Mouse (Mus musculus): Measurements from ENCODE around the gene Pde4d.

The Pde4d gene

DNA sequence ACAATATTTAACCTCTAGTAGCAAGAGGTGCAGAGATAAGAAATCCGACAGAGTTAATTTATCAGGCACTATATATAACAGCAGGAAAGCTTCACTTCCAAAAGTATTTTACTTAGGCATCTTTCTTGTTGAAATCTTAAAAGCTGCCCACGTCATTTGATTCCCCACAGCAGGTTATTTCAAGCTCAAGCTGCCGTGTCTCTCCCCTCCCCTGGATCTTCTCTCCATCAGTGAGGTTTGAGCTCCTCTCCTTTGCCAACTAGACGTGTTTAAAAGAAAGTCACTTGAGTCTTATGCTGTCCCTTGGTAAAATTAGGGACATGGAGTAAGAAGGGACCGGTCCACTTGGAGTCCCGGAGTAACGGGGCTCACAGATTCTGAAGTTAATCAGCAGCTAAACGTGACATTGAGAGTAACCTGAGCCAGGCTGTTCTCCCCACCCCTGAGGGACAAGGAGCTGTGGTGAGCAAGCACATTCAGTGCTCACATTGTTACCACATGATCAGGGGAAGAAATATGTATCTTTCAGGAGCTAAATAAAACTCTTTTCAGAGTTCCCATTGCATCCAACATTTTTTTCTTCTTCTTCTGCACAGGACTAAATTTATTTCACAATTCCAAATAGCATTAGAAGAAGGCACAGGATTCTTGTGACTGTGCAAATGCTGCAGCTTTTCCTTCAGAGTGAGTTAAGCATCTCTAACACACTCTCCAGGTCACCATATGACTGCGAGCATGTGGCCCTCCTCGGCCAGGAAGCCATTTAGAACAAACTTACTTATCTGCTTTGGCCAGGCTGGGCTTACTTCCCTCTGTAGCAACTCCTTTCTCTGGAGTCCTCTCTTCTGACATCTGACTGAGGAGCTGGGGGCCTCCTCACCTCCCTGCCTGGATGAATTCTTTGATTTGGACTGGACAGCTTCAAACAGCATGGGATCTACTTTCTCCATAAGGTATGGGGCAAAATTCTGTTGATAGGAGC is at the start of gene Pde4d:
Gene Pde4d (plus strand): TSS at position 833 of the 982 bp plus-strand sequence.
- DNase-seq (ENCODE audit: low read depth, low spot score): no peak

DNA sequence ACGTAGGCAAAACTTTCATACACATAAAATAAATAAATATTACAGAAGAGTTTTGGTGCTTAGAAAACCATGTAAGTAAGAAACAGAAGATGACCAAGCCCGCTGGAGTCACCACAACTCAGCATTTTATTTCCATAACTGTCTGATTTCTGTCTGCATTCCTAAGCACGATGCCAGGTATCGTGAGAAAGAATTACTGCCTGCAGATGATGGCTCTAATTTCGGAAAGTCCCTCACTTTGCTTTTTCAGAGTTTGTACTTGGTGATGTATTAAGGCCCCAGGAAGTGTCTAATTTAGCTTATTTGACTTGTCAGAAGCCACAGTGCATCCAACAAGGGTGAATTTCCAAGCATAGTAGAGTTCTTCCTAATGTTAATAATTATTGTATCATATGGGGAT is 46.6 kb upstream of the Pde4d start:
- no peak for DNase-seq (ENCODE audit: low read depth, low spot score)

DNA sequence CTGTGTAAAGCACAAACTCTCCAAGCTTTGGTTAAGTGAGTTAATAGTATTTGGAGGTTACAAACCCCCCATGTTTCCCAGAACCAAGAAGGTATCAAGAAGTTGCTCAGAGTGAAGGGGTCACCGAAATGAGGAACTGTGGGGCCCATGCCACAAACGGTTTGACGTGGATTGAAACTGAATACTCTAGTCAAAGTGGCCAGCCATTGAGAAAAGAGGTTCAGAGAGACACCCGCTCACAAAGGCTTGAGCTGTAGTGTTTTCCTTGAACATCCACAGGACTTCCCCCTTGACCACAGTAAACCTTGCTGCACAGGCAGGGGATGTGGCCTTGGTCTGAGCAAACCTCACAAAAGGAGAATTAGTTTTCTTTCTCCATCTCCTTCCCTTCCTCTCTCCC is 45.4 kb upstream of the Pde4d start:
- DNase-seq (ENCODE audit: low read depth, low spot score): no peak

DNA sequence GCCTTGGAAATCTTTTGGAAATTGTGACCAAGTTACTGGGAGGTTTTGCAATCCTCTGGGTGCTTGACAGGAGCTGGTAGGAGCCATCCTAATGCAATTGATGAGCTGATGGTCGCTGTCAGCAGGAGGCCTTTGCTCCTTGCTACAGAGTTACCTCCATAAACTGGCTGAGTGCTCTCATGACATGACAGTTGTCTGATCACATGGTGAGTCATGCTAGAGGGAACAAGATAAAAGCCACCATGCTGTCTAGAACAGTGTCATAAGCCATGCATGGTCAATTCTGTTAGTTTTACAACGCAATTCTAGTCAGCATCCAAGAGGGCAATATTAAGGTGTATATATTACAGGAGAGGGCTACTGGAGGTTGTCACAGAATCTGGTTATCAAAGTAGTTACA is 34.3 kb upstream of the Pde4d start:
- no peak for DNase-seq (ENCODE audit: low read depth, low spot score)

DNA sequence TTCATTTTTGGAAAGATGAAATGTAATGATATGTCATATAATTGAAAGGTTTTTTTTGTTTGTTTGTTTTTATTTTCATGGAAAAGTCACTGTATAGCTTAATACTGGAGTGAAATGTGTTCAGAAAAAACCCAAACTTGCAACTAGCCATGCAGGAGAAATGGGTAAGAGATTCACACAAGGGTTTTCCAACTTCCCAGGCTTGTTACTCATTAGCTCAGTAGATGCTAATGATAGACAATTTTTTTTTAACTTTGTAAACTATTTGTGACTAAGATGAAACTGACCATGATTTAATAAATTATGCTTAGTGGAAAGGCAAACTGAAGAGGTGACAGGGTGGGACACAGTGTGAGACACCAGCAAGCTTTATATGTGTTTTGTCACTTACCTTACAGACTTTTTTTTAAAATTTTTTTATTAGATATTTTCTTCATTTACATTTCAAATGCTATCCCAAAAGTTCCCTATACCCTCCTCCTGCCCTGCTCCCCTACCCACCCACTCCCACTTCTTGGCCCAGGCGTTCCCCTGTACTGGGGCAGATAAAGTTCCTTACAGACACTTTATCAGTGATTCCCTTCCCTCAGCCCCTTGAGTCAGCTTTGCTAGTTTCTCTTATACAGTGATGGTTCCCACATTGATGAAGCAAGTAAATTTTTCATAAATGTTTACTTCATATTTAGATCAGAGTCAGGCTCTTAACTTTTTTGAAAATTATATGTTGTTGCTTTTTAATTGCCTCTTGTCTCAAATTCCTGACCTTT is 30.8 kb upstream of the Pde4d start:
- DNase-seq (ENCODE audit: low read depth, low spot score): no peak

DNA sequence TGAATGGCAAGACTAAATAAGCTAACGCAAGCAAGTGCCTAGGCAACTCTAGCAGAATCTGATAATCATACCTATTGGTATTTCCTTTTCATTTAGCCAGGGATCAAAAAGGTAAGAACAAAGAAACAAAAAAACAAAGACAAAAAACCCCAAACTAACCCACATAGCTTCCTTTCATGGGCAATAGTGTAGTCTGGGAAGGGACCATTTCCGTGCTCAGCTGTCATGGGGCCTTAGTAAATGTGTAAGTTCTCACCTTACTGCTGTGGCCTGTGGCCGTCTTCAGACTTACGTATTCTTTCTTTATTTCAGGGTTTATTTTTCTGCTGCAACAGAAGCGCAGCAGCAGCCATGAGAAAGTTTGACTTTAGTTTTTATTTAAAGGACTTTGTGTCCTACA is 23.4 kb upstream of the Pde4d start:
- peak; percentile 53 for DNase-seq (ENCODE audit: low read depth, low spot score)

DNA sequence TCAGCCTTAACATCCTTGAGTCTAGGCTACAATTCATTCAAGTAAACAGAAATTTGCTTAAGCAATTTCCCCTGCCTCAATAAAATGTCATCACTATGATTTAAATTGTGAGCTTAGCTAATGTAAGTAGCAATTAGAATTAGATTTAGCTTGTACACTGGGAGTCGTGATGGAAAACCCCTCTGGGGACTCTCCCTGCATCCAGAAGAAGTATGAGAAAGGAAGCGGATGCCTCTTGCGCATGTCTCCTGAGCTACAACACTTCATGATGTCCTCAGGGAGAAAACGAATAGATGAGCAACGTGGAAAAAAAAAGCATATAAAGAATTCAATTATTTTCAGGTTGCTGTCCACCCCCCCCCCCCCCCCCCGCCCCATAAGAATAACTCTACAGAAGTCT is 20.9 kb upstream of the Pde4d start:
- no peak for DNase-seq (ENCODE audit: low read depth, low spot score)

DNA sequence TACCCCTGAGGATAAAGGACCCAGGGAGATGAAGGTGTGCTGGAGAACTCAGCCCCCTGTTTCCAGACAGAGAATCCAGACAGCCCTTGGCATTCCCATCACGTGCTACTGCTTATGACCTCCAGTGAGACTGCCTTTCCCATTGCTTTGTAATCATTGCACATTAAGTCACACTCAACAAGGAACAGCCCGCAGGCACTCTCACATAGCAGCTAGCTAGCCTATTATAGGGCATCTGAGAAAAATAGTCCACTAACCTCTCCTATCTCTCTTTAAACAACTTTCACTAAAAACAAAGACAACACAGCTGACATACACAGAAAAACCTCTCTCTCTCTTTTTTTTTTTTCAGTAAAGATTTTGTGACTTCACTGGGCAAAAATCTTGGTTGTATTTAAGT is 20.1 kb upstream of the Pde4d start:
- DNase-seq (ENCODE audit: low read depth, low spot score): no peak

DNA sequence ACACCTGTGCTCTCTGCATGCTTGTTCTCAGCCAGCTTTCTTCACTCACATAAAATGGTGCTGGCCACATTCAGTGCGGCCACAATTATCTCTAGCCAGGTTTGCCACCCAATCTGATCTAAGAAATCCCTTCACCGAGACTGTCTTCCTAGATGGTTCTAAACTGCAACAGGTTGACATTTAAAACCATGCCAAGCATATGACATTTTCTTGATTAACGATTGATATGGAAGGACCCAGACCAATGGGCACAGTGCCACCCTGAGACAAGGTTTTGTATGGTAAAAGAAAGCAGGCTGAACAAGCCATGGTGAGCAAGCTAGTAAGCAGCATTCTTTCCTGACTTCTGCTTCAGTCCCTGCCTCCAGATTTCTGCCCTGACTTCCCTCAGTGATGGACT is 18.0 kb upstream of the Pde4d start:
- DNase-seq (ENCODE audit: low read depth, low spot score): no peak

DNA sequence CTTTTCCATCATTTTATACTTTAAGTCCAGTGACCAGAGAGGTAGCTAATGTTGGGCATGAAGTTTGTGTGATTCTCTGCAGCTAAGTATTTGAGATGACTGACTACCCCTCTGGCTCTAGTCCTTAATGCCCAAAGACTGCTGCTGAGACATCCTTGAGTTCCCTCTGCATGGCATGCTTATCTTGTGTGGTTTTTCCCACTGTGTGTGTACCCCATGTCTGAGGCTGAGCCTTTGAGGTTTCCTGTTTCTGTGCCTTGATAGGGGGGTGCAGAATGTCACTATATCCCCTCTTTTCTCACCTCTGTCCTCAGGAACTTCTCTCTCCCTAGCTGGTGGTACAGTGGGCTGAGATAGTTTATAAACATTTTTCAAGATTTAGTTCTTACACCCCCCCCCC is 14.1 kb upstream of the Pde4d start:
- DNase-seq (ENCODE audit: low read depth, low spot score): no peak

DNA sequence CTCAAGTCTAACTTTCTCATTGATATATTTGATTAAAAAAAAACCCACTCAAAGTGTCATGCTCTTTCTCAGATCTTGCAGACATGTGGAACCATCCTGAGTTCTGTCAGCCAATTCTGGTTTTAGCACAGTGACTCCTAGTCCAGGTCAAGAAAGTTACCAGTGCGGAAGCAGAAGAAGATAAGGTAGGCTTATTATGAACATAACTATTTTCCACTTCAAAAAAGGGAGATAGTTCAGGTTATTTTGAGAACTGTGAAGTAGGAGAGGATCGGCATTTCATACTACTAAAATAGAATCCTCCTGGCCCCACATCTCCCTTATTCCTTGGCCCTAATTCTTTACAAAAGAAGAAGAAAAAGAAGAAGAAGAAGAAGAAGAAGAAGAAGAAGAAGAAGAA is 12.3 kb upstream of the Pde4d start:
- no peak for DNase-seq (ENCODE audit: low read depth, low spot score)

DNA sequence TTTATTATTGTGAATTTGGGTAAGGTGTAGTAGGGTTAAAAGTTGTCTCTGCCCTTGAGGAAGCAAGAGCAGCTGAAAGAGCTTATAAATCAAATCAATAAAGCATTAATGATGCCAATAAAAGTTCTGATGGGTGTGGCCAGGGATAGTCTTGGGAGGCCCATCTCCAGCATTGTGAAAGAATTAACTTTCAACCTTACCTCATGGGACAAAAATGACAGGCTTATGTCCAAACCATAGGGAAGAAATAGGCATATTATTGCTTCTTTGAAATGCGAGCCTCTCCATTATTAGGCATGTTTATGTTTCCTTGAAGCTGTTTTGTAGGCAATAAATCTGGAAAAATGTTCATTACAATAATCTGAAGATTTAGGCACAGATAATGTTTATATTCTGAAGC is 10.7 kb upstream of the Pde4d start:
- no peak for DNase-seq (ENCODE audit: low read depth, low spot score)

DNA sequence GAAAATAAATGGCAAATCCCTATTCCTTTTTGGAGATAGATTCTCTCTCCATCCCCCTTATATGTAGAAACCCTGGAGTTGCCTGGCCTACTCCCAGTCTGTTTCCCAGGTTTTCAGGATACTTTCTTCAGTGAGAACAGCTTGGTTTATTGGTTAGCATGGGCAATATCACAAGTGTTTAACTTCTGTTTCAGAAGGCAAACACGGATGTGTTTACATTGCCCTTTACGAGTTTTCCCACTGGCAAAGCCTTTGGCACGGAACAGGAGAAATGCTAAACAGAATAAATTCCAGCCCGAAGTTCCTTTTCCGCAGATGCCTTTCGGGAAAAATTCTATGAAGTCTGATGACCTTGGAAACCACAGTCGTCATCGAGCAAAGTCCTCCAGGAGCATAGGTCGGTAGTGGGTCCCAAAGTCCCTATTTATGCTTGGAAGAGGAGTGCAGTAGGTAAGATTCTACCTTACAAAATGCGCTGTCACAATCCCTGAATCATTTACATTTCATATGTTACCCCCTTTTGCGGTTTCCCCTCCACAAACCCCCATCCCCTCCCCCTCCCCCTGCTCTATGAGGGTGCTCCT is 1.3 kb upstream of the Pde4d start:
- no peak for DNase-seq (ENCODE audit: low read depth, low spot score)

DNA sequence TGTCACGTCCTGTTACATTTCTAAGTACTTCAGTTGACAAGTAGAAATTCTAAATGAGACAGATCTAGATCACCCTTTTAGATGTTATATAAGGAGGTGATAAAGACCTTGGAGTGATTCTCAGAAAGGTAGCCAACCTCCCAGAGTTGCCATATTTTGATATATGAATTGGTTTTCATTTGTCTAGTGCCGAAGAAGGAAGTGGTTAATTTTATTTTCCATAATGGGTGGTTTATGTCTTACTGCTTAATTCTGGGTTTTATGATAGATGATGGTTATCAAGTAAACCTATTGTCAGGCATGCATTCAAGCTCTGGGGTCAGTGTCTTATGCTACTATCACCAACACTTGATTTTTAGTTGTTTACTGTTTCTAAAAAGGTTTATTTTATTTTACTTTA is 1.4 kb downstream of the Pde4d start:
- DNase-seq (ENCODE audit: low read depth, low spot score): no peak

DNA sequence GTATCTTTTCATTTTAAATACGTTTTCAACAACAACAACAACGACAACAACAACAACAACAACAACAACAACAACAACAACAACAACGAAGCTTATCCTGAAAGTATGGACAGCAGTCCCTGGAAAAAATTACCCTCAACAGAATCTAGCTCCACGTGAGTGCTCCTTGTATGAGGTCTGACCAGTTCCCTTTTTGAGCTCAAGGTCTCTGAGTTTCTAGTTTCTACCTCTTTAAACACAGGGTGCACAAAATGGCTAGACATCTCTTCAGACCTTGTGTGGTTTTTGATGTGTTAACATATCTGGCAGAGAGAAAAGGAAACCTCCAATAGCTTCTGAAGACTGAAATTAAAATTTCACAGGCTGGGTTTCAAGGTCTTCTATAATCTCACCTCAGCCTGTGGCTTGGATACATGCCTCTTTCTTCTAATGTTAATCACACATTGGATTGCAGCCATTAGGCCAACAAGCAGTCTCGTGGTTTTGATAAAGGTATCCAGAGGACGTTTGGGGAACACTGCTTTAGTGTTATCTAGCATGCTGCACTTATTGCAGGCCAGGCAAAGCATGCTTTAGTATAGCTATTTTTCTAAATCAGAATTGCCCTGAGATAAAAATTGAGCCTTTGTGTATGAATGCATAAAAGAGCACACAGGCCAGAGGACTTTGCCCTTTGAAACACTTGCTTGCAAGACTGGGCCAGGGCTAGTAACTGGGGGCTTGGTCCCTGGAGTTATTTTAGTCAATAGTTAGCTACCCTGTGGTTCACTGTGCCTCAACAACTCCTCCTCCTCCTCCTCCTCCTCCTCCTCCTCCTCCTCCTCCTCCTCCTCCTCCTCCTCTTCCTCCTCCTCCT is 3.5 kb downstream of the Pde4d start:
- no peak for DNase-seq (ENCODE audit: low read depth, low spot score)

DNA sequence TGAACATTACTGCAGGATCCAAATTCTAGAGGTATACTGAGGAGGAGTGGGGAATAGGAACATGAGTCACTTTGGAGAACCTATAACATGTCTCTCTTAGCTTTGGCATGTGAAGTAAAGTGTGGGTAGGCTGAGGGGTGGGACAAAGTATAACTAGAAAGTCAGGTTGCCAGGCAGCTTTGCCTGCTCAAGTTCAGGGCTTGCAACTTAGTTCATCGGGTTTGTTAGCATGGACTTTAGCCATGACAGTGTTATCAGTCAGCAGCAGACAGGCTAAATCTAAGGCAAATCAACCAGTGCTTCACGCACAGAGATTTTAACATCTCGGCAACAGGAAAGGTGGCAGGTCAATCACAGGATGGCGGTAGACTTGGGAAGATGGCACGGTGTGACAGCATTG is 12.8 kb downstream of the Pde4d start:
- DNase-seq (ENCODE audit: low read depth, low spot score): no peak

DNA sequence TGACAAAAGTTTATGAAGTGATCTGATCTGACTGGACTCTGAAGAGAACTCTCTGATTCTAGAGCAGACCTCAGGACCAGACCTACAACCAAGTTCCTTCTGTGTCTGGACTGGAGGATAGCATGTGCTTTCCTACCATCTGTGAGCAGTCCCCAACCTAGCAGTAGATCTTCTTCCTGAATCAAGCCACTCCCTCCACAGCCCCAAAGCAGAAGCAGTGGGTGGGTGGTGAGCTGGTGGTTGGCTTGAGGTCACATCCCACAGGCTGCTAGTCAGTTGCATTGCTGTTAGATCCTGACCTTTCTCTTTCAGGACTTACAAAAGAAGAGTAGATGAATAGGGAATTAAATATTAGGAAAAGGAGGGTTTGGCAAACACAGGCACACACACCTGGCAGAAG is 16.0 kb downstream of the Pde4d start:
- no peak for DNase-seq (ENCODE audit: low read depth, low spot score)

DNA sequence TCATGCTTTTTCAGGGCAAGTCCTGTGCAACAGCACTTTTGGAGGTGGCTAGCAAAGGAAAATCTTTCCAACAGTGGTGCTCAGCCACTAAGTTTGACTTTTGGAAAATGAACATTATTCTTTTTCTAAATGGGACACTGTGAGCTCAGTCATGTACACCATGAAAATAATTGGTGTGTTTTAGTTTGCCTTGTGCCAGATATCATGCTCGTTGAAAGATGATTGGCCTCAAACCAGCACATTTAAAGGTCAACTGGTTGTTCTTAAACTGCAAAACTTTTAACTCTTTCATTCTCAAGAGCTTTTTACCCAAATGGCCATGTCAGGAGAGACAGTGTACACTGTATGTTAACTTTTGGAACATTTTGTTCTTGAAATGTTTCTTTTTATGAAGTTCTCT is 17.3 kb downstream of the Pde4d start:
- no peak for DNase-seq (ENCODE audit: low read depth, low spot score)

DNA sequence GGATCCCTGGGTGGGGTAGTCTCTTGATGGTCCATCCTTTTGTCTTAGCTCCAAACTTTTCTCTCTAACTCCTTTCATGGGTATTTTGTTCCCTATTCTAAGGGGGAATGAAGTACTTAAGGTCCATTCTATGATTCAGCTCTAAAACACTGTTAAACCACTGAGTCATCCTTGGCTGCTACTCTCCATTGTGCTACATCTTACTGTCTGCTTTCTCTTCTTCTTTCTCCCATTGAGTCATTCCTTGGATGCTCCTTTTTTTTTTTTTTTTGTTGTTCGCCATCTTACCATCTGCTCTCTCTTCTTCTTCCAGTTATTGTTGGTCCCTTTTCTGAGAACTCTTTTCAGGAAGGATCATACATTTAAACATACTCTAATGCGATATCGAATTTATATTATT is 30.7 kb downstream of the Pde4d start:
- no peak for DNase-seq (ENCODE audit: low read depth, low spot score)

DNA sequence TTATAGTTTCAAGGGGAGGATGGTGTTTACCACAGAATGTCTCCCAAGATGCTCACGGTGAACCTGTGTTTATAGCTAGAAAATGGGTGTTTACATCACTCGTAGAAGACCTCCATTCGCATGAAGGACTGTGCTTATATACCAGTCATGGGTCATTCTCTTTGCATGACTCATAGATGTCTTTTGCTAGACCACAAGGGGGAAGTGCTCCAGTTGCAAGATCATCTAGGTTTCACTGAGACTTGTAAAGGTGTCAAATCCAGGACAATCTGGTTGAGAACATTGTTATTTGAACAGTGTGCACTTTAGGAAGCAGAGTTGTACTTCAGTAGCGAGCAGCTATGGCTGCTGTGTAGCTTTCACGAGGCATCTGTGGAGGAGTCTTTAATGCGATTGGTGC is 35.3 kb downstream of the Pde4d start:
- no peak for DNase-seq (ENCODE audit: low read depth, low spot score)

DNA sequence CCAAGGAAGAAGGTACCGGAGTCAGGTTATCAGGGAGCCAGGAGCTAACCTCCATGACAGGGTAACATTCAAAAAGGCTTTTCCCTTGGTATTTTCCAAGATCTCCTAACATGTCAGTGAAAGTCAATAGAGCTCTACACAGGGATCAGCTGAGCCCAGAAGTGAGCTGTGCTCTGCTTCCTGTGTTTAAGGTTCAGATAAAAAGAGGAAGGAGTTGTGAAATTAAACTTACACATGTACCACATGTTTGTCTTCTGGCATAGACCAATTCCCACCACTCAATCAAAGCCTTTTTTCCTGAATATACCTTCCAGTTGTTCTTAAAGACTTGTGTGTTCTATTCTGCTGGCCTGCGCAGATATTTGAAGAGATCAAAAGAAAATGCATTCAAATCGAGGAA is 37.3 kb downstream of the Pde4d start:
- DNase-seq (ENCODE audit: low read depth, low spot score): no peak

DNA sequence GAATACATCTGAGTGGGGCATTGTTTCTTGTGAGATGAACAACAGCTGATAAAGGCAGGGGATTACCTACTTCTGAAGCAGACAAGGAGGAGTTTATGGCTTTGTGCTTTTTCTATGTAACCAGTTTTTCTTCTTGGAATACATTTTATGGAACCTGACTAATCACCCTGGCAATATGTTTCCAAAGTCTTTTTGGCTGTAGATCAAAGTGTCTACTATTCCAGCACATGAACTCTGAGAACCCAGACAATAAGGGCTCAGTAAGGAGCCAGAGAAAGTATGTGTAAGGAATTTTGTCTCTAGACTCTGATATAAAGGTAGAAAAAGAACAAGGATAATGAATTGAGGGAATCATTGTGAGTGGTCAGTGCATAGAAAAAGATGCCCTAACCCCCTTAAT is 40.1 kb downstream of the Pde4d start:
- no peak for DNase-seq (ENCODE audit: low read depth, low spot score)

Measured in CD4-positive helper T cell, adult 2 months (primary cell).